Mouse (Mus musculus) liver, postnatal 0 days (tissue): ENCODE measurements at regions not wholly inside any gene's neighbourhood (a gene's known extent, or its start where the extent isn't known, plus 50 kb on each side); places are given as distances from the start of the nearest gene placed in this dataset.

Experiments used
- ATAC-seq: fragments of 200-750 bp; cut with Nextera tagmentation; 2 replicates; pipeline ENCODE4 v1.8.0; 2017; ENCODE audit warnings: mild to moderate bottlenecking, moderate library complexity
- DNase-seq: peaks from one replicate; pipeline ENCODE4 v3.0.0-alpha.2; 2016
- H3K27ac ChIP-seq: fragments of 300-500 bp; sonication (generic); 2 replicates; pipeline ENCODE4 v1.5.1; 2014; ENCODE audit warnings: antibody characterized with exemption, moderate library complexity, mild to moderate bottlenecking, low read depth
- H3K27me3 ChIP-seq: fragments of 300-500 bp; sonication (generic); 2 replicates; pipeline ENCODE4 v1.6.1; 2014; ENCODE audit warnings: low read length, control low read depth, mixed read lengths; ENCODE audit not compliant: insufficient read depth
- H3K36me3 ChIP-seq: fragments of 300-500 bp; sonication (generic); replicated peaks from 2 replicates; pipeline ENCODE4 v1.6.1; 2014; ENCODE audit warnings: mild to moderate bottlenecking, control low read depth, low read length, moderate library complexity, mixed read lengths; ENCODE audit not compliant: insufficient read depth
- H3K4me1 ChIP-seq: fragments of 300-500 bp; sonication (generic); 2 replicates; pipeline ENCODE4 v1.6.1; 2014; ENCODE audit warnings: antibody characterized with exemption, mild to moderate bottlenecking, control low read depth; ENCODE audit not compliant: insufficient read depth
- H3K4me2 ChIP-seq: fragments of 300-500 bp; sonication (generic); 2 replicates; pipeline ENCODE4 v1.6.1; 2014; ENCODE audit warnings: low read depth, mild to moderate bottlenecking, low read length, moderate library complexity, mixed read lengths
- H3K4me3 ChIP-seq: fragments of 300-500 bp; sonication (generic); 2 replicates; pipeline ENCODE4 v1.5.1; 2014; ENCODE audit warnings: low read depth, low read length
- H3K9ac ChIP-seq: fragments of 300-500 bp; sonication (generic); replicated peaks from 2 replicates; pipeline ENCODE4 v1.6.1; 2014; ENCODE audit warnings: mild to moderate bottlenecking, moderate library complexity
- H3K9me3 ChIP-seq: fragments of 300-500 bp; sonication (generic); 2 replicates; pipeline ENCODE4 v1.6.1; 2016; ENCODE audit warnings: mild to moderate bottlenecking, control low read depth, low read length, mixed read lengths
- CTCF ChIP-seq: sonication (generic); IDR thresholded peaks from 2 replicates; pipeline ENCODE4 v1.5.1; 2016; ENCODE audit warnings: antibody characterized with exemption, low read depth
- EP300 ChIP-seq: IDR thresholded peaks from 2 replicates; pipeline ENCODE4 v1.6.1; 2016; ENCODE audit warnings: antibody characterized with exemption, low read depth, mild to moderate bottlenecking
- WGBS: fragments of 180-500 bp; shearing (Covaris S2); extraction: QIAGEN DNeasy Blood & Tissue Kit; methylation state at CpG from one replicate; pipeline ENCODE4 v1.1.7; 2014; ENCODE audit not compliant: insufficient replicate concordance; 5-methylcytosine and 5-hydroxymethylcytosine counted together

DNA sequence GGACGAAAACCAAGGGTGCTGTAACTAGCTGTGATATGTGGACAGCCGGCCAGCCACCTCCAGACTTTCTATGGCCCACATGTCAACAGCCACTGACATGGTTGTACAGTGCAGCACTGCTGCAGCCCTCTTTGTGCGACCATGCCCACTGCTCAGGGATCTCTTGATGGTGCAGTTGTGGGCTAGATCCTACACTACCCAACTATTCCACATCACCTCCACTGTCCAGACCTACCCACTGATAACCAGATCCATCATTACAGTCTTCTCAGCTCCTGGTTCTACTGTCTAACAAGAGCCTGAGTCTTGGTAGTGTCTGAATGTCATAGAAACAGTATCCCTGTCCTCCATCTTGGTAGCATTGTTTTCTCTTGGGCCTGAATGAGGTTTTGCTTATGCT lies 81.5 kb upstream of the Bod1 start:
- no peak for TF ChIP-seq CTCF
- no peak for TF ChIP-seq EP300
- H3K4me2 ChIP-seq = no peak overlapping the region
- H3K36me3 ChIP-seq = no peaks in the 10 kb centered on the region
- no peak overlapping the region for H3K4me3 ChIP-seq
- no peaks in the 10 kb centered on the region for H3K27me3 ChIP-seq
- H3K9ac ChIP-seq = no peak overlapping the region
- WGBS = 82% methylated on average over 3 of the region's 3 CpGs
- peaks cover 5% of the 10 kb centered on the region; the same call in 1 of the 2 replicates for H3K4me1 ChIP-seq
- no peak for DNase-seq
- H3K9me3 ChIP-seq = no peaks in the 10 kb centered on the region
- no peak for ATAC-seq
- no peak overlapping the region for H3K27ac ChIP-seq

DNA sequence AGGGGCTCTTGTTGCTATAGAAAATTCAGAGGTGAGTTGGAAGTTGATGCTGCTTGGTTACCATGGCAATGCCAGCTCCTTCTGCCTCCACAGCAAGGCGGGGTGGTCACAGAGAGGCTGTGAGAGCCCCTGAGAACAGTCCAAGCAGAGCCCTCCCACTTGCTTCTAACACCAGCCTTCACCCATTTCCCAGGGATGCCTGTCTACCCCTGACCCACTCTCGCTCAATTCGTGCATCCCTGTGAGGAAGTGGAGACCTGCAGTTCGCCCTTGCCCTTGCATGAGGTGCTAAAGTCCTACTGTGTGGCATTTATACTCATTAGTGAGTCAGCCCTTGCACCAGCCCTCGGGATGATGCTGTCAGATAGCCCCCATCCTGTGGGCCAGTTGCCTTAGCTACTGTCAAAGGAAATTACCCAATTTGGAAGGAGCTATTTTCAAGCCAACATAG lies 82.1 kb upstream of the Bod1 start:
- H3K27me3 ChIP-seq = no peaks in the 10 kb centered on the region
- DNase-seq (no peak), ATAC-seq (no peak)
- TF ChIP-seq CTCF = no peak
- no peak for TF ChIP-seq EP300
- WGBS = 49% methylated on average over 5 of the region's 5 CpGs
- no peak overlapping the region for H3K27ac ChIP-seq
- H3K4me3 ChIP-seq = no peak overlapping the region
- H3K9me3 ChIP-seq = no peaks in the 10 kb centered on the region
- no peak overlapping the region for H3K4me2 ChIP-seq
- peaks cover 5% of the 10 kb centered on the region; the same call in 1 of the 2 replicates for H3K4me1 ChIP-seq
- H3K36me3 ChIP-seq = no peaks in the 10 kb centered on the region
- no peak overlapping the region for H3K9ac ChIP-seq

DNA sequence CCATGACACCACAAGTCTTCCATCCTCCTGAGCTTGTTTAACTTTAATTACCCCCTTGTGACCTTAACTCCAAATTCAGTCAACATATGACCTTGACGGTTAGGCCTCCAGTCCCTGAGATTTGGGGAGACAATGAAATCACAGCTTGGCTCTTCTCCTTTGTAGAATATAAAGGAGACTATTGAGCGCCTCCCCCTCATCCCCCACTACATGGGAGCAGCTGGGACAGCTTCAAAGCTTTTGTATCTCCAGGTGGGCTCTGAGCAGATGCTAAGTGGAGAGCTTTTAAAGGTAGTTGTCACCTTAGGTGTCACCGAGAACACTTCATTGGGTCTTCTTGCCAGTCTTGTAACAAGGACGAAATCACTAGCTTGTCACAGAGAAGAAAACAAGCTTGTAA lies 82.7 kb upstream of the Bod1 start:
- Histone ChIP-seq H3K36me3 (no peaks in the 10 kb centered on the region), H3K4me3 (no peak overlapping the region), H3K27ac (no peak overlapping the region), H3K4me1 (peaks cover 5% of the 10 kb centered on the region; the same call in 1 of the 2 replicates), H3K9ac (no peak overlapping the region), H3K27me3 (no peaks in the 10 kb centered on the region), H3K9me3 (no peaks in the 10 kb centered on the region), H3K4me2 (no peak overlapping the region)
- DNase-seq (no peak), ATAC-seq (no peak)
- no peak for TF ChIP-seq EP300
- TF ChIP-seq CTCF = no peak
- 68% methylated on average over 4 of the region's 4 CpGs for WGBS

DNA sequence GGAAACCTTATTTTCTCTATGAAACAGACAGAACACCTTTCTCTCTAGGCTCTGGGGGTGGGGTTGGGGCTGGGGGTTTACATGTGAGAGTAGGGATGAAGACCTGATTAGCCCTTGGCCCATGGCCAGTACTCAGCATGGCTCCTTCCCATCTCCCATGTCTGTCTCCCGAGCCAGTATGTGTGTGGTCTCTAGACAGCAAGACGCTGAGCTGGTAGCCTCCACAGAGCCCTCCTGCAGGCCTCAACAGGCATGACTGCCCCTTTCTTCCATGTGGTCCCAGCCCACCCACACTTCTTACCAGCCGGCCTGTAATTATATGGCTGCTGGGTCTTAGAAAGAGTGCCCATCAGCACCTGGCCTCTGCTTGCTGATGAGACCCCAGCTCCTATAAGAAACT lies 84.2 kb upstream of the Bod1 start:
- H3K4me3 ChIP-seq = no peak overlapping the region
- DNase-seq = no peak
- WGBS = 79% methylated on average over 3 of the region's 3 CpGs
- TF ChIP-seq CTCF (no peak), EP300 (no peak)
- ATAC-seq = no peak
- no peak overlapping the region for H3K4me2 ChIP-seq
- no peak overlapping the region for H3K27ac ChIP-seq
- H3K9ac ChIP-seq = no peak overlapping the region
- H3K36me3 ChIP-seq = no peaks in the 10 kb centered on the region
- no peaks in the 10 kb centered on the region for H3K9me3 ChIP-seq
- H3K27me3 ChIP-seq = no peaks in the 10 kb centered on the region
- H3K4me1 ChIP-seq = peaks cover 5% of the 10 kb centered on the region; the same call in 1 of the 2 replicates

DNA sequence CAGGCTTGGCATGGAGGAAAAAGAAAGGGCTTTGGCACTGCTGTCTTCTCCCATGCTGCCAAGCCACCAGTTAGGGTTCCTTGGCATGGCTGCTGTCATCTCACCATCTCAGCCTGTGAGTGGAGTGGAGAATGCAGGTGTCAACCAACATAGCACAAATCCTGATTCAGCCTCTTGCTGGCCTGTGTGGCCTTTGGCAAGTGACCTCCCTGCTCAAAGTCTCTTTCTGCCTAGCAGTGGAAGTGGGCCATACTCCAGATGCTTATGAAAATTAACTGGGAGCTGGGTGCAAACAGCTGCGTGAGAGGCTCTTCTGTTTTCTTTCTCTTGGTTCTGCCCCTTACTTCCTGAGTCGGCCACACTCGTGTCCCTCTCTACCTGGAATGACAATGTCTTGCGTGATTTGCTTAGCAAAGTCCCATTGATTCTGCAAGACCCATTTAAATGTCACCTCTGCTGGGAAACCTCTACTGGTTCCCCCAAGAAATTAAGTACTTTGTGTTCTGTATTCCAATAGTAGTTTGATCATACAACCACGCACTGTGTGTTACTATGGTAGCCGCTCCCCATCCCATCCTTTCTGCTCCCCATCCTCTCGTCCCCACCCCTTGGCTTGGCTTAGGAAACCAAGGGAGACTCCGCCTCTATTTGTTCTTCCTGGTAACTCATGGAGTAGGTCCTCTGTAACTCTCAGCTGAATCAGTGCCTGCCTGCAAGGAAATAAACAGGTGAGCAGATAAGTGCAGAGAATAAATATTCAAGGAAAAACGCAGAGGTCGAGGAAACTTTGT lies 84.9 kb upstream of the Bod1 start:
- Histone ChIP-seq H3K4me2 (no peak overlapping the region), H3K4me1 (peaks cover under 1% of the 10 kb centered on the region; the same call in 1 of the 2 replicates), H3K27me3 (no peaks in the 10 kb centered on the region), H3K27ac (no peak overlapping the region), H3K9ac (no peak overlapping the region), H3K4me3 (no peak overlapping the region), H3K9me3 (no peaks in the 10 kb centered on the region), H3K36me3 (no peaks in the 10 kb centered on the region)
- DNase-seq (no peak), ATAC-seq (no peak)
- TF ChIP-seq EP300 (no peak), CTCF (no peak)
- 74% methylated on average over 10 of the region's 10 CpGs for WGBS

DNA sequence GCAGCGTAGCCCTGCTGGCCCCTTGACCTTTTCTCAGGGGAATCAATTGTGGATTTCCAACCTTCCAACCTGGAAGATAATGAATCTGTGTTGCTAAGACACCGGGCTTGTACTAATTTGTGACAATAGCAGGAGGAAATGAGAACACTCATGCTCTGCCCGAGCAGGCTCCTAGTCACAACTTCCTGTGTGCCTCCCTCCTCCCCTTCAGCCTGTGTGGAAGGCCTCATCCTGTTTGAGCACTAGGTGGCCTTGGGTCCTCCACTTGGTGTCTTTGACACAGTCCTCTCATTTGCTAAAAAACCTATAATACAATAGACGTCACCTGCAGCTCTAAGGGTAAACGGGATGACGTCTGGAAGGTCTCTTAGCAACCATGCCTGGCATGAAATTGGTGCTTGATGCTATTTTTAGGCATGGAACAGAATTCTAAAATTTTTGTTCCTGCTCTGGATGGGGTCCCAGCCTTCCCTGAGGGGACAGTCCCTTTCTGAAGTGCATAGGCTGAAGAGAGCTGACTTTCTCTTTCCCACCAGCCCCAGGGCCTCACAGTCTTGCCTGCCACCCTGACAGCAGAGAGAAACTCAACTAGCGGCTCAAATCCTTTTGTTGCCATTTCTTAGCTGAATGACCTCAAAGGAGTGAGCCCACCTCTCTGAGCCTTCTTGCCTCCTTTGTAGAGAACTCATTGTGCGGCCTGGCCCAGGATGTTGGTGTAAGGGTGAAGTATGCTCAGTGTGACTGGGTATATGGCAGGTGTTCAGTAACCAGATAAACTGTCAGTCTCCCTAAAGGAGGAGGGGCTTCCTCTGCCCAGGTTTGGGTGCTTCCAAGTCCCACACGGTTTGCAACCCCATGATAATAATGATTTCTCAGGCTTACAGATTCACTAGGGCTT lies 88.4 kb upstream of the Bod1 start:
- no peaks in the 10 kb centered on the region for H3K36me3 ChIP-seq
- H3K9me3 ChIP-seq = no peaks in the 10 kb centered on the region
- TF ChIP-seq EP300 (no peak), CTCF (peak; percentile 28)
- 57% methylated on average over 9 of the region's 9 CpGs for WGBS
- no peak overlapping the region for H3K9ac ChIP-seq
- ATAC-seq = 0 out of 2 replicates have a peak, but pooled peaks have one; percentile 29
- H3K4me1 ChIP-seq = no peaks in the 10 kb centered on the region
- H3K4me3 ChIP-seq = no peak overlapping the region
- no peak for DNase-seq
- no peak overlapping the region for H3K4me2 ChIP-seq
- no peak overlapping the region for H3K27ac ChIP-seq
- H3K27me3 ChIP-seq = no peaks in the 10 kb centered on the region
